Mouse (Mus musculus) kidney, adult 9 months (tissue): ENCODE data around the gene Tomm6.

Experiments used
- DNase-seq: peaks from one replicate; pipeline ENCODE4 v3.0.0; 2022

Gene Tomm6

DNA sequence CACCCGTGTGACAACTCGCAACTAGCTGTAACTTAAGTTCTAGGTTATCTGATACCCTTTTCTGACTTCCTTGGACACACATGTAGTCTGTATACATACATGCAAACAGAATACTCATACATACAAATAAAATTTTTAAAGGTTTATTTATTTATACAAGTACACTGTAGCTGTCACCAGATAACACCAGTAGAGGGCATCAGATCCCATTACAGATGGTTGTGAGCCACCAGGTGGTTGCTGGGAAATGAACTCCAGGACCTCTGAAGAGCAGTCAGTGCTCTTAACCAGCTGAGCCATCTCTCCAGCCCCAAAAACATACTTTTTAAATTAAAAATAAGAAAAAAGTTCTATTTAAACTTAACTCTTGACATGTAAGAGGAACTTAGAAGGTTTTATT is 45.2 kb downstream of the Tomm6 start:
- no peak for DNase-seq
